Mouse (Mus musculus) liver (tissue): ENCODE data around the gene Gpr26.

Experiments
- DNase-seq: peaks from one replicate; pipeline ENCODE4 v3.0.0-alpha.2; 2020; ENCODE audit warnings: mixed read lengths

The Gpr26 gene

GRCm38 (mm10) chr7:131966023-131966915 lies at the start of gene Gpr26:
Gene Gpr26, plus strand, starts transcription at chr7:131966460.
- no peak for DNase-seq

GRCm38 (mm10) chr7:131917384-131917783 lies 48.9 kb upstream of the Gpr26 start:
- peak; percentile 7 for DNase-seq

DNA sequence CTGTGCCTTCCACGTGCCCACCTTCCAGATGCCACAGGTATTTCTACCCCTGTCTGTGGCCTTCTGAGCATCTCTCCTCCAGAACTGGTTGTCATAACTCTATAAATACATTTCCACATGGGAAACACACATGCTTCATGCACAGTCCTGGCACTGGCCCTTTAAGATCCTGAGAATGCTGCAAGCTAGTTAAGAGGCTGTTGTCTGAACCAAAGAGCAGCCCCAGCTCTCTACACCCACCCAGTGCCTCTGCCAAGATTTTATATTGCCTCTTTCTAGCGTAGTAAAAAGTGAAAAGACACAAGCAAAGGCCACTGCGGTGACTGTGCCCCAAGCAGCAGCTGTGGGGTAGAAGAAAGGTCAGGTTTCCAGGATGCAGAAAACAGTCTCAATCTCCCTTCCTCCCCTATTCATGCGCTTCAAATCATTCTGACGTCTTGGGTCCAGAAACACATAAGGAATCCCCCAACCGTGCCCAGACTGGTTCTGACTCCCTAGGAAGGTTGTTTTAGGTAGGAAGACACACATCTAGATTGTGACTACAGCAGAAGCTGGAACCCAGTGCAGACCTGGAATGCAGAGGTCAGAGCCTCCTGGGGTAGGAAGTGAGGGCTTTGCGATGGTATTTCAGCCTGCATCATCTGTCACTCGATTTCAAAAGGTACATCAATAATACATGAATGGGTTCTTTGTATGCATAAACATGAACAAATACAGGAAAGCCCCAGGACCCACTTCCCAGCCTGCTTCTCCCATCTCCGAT lies 38.8 kb upstream of the Gpr26 start:
- no peak for DNase-seq

GRCm38 (mm10) chr7:131937611-131938010 lies 28.6 kb upstream of the Gpr26 start:
- DNase-seq = no peak

DNA sequence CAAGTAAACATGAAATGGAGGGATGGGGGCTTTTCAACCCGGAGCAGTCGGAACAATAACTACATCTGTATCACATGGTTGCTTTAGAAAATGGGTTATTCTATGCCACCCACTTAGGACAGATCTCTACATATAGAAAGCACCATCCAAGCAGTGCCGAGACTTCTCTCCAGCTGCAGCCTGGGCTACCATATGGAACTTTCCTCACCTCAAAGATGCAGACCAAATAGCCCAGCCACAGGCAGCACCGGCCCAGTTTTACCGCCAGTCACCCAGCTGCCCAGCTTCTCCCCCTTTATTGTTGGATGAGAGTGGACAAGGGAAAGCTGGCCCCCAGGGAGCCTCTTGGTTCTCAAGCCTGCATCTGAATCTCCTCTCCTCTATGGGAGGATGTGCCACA lies 15.1 kb upstream of the Gpr26 start:
- DNase-seq = no peak

DNA sequence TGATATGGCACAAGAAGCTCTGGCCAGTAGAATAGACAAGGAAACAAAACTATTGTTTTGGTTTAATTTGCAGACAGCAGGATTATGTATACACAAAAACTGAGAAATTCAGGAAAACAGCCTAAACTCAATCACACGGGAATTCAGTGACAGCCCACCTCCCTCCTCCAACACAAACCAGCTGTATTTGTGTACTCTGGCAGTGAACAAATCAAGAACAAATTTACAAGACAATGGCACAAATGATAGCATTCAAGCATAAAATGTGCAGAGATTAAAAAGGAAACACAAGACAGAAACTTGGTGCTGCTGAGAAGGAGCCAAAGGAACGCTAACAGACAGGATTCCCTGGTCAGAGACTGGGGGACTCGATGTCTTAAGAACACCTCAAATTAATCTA lies 12.9 kb upstream of the Gpr26 start:
- no peak for DNase-seq

- no peak for DNase-seq
Observed at GRCm38 (mm10) chr7:131958705-131959104, 7.6 kb upstream of the Gpr26 start.

DNA sequence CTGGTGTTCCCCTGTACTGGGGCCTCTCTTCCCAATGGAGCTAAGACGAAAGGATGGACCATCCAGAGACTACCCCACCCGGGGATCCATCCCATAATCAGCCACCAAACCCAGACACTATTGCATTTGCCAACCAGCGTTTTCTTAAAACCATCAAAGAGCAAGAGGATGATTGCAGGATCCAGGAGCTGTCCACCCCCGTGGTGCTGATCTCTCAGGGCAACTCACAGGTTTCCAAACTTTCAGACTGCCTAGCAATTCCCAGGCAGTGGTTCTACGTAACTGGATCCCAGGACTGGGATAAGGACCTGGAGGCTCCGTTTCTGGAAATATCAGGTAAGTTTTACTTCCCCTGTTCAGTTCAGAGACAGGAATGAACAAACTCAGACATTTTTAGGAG lies 5.7 kb upstream of the Gpr26 start:
- peak; percentile 35 for DNase-seq

DNA sequence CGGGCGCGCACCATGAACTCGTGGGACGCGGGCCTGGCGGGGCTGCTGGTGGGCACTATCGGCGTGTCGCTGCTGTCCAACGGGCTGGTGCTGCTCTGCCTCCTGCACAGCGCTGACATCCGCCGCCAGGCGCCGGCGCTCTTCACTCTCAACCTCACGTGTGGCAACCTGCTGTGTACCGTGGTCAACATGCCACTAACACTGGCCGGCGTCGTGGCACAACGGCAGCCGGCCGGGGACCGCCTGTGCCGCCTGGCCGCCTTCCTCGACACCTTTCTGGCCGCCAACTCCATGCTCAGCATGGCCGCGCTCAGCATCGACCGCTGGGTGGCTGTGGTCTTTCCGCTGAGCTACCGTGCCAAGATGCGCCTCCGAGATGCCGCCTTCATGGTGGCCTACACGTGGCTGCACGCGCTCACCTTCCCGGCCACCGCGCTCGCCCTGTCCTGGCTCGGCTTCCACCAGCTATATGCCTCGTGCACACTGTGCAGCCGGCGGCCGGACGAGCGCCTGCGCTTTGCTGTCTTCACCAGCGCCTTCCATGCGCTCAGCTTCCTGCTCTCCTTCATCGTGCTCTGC lies 745 bp downstream of the Gpr26 start:
- no peak for DNase-seq

GRCm38 (mm10) chr7:131970255-131970654 lies 4.0 kb downstream of the Gpr26 start:
- DNase-seq = no peak

- DNase-seq = no peak
Observed at GRCm38 (mm10) chr7:131975867-131976266, 9.6 kb downstream of the Gpr26 start.

DNA sequence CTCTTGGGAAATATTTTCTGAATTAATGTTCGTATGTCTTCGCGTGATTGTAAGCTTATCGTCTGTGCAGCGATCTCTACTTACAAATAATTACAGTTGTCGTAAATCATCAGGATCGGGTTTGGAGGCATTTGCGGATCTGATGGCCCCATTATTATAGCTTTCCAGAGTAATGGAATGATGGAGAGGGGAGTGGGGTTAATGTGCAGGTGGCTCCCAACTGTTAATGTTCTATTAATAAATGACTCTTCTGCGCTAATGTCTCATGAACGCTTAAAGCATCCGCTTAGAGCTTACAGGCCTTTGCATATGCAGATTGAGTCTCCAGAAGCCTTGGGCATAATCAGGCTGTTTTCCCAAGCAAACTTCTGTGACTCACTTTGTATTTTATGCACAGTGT lies 12.3 kb downstream of the Gpr26 start:
- DNase-seq = no peak

GRCm38 (mm10) chr7:131989056-131989455 lies 22.8 kb downstream of the Gpr26 start:
- DNase-seq = no peak

GRCm38 (mm10) chr7:131992226-131992625 lies 26.0 kb downstream of the Gpr26 start:
- no peak for DNase-seq

GRCm38 (mm10) chr7:131992873-131993272 lies 26.6 kb downstream of the Gpr26 start:
- DNase-seq = no peak

- no peak for DNase-seq
Observed at GRCm38 (mm10) chr7:132005996-132006696, 39.9 kb downstream of the Gpr26 start.

- DNase-seq = no peak
Observed at GRCm38 (mm10) chr7:132009002-132009401, 42.7 kb downstream of the Gpr26 start.

- DNase-seq = no peak
Observed at GRCm38 (mm10) chr7:132012969-132013679, 46.9 kb downstream of the Gpr26 start.

DNA sequence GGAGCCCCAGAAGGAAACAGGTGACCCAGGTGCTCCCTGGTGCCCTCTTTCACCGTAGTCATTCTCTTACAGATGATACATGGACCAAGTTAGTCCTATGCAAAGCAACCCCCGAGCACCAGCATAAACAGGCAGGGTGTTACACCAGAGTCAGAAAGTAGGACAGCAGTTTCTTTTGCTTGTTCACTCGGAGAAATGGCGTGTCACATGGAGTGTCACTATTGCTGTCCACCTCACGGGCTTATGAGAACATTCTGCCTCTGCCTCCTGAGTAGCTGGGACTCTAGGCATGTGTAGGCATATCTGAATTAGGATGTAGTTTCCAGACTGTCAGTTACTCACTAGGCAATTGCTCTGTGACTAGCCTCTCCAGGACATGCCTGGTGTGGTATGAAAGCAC lies 47.7 kb downstream of the Gpr26 start:
- no peak for DNase-seq

DNA sequence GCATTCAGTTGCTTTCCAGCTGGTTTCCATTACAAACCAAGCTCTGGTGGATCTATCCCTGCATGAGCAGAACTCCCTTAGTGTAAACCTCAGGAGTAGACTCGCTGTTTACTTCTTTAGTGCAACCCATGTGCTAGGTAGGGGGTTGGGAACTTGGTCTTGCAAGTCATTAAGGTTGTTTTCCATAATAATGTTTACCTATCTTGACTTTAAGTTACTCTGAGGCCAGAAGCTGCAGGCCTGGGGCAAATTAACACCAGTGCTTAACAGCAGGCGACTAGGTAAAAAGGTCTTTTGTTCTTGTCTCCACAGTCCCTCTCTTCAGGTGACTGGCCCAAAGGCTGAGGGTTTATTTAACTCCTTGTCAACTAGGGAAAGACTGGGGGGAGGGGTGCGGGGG lies 48.9 kb downstream of the Gpr26 start:
- DNase-seq = no peak

GRCm38 (mm10) chr7:132015933-132016332 lies 49.7 kb downstream of the Gpr26 start:
- no peak for DNase-seq

DNA sequence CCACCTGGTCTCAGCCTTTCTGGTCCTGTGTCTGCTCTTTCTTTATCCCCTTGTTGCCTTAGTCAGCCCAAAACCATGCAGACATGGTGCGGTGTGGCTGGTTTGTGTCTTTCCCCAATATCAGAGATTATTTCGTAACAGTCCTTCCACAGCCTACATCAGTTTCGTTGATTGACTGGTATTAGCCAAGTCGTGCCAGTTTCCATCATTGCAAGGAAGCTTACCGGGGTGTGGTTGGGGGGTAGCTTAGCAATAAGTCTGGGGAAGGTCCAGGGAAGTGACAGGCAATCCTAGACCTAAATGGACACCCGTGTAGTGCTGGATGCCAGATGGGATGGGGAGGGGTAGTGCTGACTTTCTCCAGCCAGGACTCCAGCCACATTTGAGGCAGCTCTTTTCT lies 59.3 kb downstream of the Gpr26 start:
- no peak for DNase-seq
